Mouse (Mus musculus): ENCODE results near the gene Commd1.

GRCm38 (mm10) chr11:22865635-22866246 is 116.4 kb downstream of the Commd1 start:
- TF ChIP-seq GATA1 (IDR thresholded peaks at IDR 0.05; ENCODE audit: low read depth, low read length) (no peak), TAL1 (IDR thresholded peaks at IDR 0.05; ENCODE audit: low read length) (no peak), SMC3 (IDR thresholded peaks at IDR 0.05; ENCODE audit: low read depth, low read length) (no peak), CTCF (IDR thresholded peaks at IDR 0.05 in 2 of 3, conservative IDR thresholded peaks at IDR 0.05 in 1 of 3; ENCODE audit: control insufficient read depth in 1 of 3, insufficient read depth in 1 of 3, low read depth in 2 of 3, low read length in 3 of 3, poor library complexity in 1 of 3, severe bottlenecking in 1 of 3) (no peak), EP300 (IDR thresholded peaks at IDR 0.05; ENCODE audit: low read depth in 1 of 2, low read length in 2 of 2) (no peak), POLR2AphosphoS2 (IDR thresholded peaks at IDR 0.05; ENCODE audit: low read length) (no peak), ELF1 (IDR thresholded peaks at IDR 0.05; ENCODE audit: low read depth, low read length) (no peak), POLR2A (IDR thresholded peaks at IDR 0.05; ENCODE audit: control insufficient read depth in 1 of 2, insufficient read depth in 1 of 2, low read depth in 1 of 2, low read length in 2 of 2, poor library complexity in 1 of 2) (no peak), ZC3H11A (IDR thresholded peaks at IDR 0.05; ENCODE audit: low read depth, low read length) (no peak), CHD2 (IDR thresholded peaks at IDR 0.05; ENCODE audit: low read length) (no peak), ZMIZ1 (IDR thresholded peaks at IDR 0.05; ENCODE audit: low read depth, low read length) (no peak), HCFC1 (IDR thresholded peaks at IDR 0.05; ENCODE audit: low read depth, low read length) (no peak)
